Mouse (Mus musculus): Measurements from ENCODE around the gene Btd. TPM values are rescaled to one million over a fixed set of nuclear protein-coding genes. Genes with fewer than 3 reads are reported as not detected.

Gene Btd
- total RNA-seq, 2 experiments from 2014 or later, result 62.4 to 63.5 TPM

DNA sequence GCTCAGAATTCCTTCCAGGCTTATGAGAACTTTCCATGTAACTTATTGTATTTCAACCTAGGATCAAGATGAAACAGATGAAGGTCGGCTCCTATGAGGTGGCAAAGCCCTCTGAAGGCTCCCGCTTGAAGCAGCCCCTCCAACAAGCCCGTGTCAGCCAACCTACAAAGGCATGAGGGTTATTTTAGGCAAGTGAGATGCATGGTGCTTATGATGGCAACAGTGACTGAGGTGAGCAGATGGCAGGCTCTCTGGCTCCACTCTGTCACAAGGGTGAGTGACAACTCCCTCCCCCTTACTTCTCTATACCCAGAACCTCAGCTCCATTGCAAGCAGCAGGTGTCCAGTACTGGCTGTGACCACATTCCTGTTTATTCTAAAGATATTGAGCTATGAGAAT, 56.5 kb downstream of the Btd start:
- DNase-seq (ENCODE audit: low spot score in 2 of 2), result no peak

DNA sequence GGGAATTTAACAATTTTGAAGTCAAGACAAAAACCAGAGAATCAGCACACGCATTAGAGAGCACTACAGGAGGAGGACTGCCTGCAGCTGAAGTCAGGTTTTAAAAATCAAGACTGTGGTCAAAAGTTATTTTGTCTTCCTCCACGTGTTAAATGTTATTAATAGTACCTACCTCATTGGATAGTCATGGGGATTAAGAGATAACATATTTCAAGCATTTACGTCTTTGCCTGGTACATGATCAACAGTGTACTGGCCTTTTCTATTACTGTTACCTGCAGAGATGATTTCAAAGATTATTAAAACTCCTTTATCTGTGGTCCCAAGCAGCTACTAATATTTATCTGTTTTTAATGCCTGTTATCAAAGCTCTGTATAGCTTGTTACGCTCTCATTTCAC, 56.9 kb downstream of the Btd start:
- DNase-seq (ENCODE audit: low spot score in 2 of 2), result no peak

DNA sequence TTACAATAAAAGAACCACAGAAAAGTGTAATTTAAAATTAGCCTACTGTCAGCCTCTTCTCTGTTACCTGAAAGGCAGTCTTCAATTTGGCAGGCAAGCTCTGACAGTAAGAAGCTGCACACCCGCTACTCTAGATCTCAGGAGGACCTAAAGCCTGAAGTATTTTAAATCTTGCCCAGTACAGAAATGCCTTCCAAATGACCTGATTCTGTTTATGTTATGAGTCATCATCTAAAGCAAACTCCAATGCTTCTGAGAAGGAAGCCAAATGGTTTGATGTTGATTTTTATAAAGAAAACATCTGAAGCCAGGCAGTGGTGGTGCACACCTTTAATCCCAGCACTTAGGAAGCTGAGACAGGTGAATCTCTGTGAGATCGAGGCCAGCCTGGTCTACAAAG, 59.5 kb downstream of the Btd start:
- no peak for DNase-seq (ENCODE audit: low spot score in 2 of 2)

DNA sequence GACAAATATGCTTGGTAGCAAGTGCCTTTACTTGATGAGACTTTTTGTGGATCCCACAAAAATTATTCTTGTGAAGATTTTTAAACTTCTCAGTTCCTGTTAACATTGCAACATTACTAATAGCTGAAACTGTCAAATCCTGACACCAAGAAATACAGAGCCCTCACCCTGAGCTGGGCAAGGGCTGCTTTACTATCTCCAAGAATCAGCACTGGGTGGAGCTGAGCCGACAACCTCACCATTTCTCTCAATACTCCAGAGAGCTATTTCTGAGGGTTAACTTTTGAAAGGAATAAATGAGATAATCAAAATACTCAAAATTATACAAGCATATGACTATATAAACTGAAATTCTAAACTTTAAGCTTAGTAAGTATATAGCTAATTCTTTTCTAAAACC, 68.5 kb downstream of the Btd start:
- DNase-seq (ENCODE audit: low spot score in 2 of 2), result no peak

DNA sequence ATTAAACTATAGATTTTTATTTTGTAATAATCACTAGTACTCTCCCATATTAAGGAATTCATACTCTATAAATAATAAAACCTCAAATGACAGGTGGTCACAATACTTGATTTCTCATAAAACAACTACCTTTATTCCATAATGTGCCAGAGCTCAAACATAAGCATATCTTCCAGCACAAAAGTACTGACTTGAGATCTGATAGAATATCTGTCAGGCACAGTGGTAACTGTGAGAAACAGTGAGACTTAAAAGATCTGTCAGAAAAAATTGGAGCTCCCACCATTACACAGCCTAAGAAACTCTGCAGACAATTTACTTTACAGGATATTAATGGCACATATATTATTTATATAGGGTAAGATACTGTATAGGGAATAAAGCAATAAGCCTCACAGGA, 74.8 kb downstream of the Btd start:
- DNase-seq (ENCODE audit: low spot score in 2 of 2), result no peak

DNA sequence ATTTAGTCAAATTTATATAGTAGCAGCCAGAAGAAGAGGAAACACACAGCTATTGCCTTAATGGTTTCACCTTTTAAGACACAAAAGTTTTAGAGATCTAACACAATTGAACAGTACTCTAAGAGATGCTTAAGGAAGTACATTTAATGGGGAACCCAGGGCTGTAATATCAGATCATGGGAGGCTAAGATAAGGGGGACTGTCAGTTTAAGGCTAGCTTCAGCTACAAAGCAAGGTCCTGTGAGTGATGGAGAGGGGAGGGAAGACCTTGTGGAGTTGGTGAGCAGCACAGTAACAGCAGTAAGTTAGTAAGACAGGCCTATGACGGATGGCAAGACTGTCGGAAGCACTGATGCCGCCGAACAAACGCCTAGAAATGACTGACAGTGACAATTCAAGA, 76.5 kb downstream of the Btd start:
- no peak for DNase-seq (ENCODE audit: low spot score in 2 of 2)

Other genes with a start within 250 kb of the Btd start
- gene Sh3bp5, start 204.9 kb upstream of the Btd start, total RNA-seq (2021), result 100 to 1,000 TPM; 136 to 140 TPM
- gene Eaf1, start 146.6 kb upstream of the Btd start, total RNA-seq (2021), result 10 to 100 TPM; 34.9 to 40.3 TPM
- 10 to 100 TPM; 36.3 to 40.2 TPM for gene Mettl6, start 146.0 kb upstream of the Btd start, total RNA-seq (2021)
- under 1 TPM; 0.51 to 0.76 TPM for gene Colq, start 49.7 kb upstream of the Btd start, total RNA-seq (2021)
- gene Gm49387, start 150 bp upstream of the Btd start, total RNA-seq (2021), result not detected
- gene Hacl1, start 258 bp downstream of the Btd start, total RNA-seq (2021), result 10 to 100 TPM; 75.9 to 86.7 TPM
- 10 to 100 TPM; 38.1 to 47.9 TPM for gene Ankrd28, start 189.6 kb downstream of the Btd start, total RNA-seq (2021)